Mouse (Mus musculus) thymus, postnatal 10 days (tissue): Measurements from ENCODE around the gene Ctu1.
"Not testable (repeated sequence)": the region's sequence is repeated elsewhere in the genome, so short reads cannot be mapped to it uniquely, and the experiment has no call there.

ENCODE experiments used
- DNase-seq, 2 experiments: peaks; one replicate each; pipeline ENCODE4 v3.0.0; 2021; ENCODE audit warnings: low spot score in 2 of 2

Ctu1 gene

DNA sequence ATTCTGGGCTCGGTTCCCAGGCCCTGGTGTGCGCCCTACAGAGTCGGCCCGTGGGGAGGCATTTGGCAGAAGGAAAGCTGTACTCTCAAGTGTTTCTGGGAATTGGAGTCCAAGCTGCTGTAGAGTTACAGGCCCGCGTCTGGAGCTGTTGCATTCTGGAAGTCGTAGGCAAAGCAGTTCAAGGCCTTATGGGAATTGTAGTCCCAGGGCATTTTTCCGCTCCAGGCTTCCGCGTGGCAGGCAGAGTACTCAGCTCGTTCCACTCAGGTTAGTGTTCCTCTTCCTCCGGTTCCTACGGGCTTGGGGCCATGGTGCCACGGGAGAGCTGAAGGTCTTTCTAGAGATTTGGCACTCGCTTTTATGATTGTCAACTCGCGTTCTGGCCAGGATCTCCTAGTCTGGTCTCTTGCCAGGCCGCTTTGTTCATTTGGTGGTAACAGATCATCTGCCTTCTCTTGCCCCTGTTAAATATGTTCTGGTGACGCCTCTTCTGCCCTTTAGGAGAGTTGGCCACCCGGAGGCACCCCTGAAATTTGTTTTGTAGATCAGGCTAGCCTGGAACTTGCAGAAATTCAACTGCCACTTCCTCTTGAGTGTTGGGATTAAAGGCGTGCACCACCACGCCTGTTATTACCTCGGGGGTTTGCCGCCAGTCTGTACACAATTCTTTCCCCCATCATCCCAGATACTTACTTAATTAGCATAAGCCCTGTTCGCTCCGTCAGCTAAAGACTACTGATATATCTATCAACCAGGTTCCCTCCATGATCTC lies at the start of gene Ctu1:
Ctu1 (plus strand) TSS at position 208 of the 772 bp plus-strand sequence.
- DNase-seq: peak; percentile 76 to 79

DNA sequence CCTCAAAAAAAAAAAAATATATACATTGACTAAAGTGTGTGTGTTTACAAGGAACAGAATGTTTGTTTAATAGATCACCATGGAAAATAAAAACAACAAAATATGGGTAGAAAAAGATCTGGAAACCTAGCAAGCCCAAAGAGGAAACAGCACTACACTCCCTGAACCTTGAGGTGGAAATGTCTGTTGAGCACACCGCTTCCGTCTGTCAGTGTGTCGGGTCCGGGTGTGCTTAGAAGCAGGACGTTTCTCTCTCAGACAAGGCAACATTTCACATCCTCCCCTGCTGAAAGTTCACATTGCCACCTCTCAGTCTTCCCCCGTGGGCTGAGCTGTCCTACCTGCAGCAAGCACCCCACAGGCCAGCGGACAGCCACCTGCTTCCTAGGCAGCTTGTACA lies 48.9 kb upstream of the Ctu1 start:
- DNase-seq: no peak

DNA sequence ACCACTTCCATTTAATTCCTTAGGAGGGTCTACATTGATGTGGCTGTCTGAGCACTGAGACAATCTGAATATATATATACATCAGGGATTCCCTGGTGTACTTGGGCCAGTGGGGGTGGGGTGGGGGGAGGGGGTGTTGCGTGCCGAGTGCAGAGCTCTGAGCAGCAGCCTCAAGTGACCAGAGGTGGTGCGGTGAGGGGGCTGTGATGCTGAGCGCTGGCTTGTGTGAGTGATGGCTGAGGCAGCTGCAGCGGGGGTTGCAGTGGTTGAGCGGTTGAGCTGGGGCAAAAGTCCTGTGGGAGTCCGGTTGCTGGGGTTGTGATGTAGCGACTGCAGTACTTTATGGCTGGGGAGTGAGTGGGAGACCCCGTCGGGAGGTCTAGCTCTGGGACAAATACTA lies 48.0 kb upstream of the Ctu1 start:
- DNase-seq: no peak

DNA sequence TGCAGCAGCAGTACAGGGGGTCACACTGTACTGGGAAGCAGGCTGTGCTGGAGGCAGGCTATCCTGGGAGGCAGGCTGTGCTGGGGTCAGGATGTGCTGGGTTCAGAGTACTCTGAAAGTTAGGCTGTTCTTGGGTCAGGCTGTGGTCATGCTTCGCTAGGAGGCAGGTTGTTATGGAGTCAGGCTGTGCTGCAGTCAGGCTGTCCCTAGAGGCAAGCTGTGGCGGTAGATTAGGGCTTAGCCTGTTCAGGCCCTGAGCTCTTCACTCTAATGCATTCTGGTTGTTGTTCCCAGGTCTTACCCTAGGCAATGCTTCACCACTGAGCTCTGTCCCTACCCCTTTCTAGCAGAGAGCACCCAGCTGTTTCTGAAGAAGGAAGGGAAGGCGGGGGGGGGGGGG lies 46.8 kb upstream of the Ctu1 start:
- no peak for DNase-seq

DNA sequence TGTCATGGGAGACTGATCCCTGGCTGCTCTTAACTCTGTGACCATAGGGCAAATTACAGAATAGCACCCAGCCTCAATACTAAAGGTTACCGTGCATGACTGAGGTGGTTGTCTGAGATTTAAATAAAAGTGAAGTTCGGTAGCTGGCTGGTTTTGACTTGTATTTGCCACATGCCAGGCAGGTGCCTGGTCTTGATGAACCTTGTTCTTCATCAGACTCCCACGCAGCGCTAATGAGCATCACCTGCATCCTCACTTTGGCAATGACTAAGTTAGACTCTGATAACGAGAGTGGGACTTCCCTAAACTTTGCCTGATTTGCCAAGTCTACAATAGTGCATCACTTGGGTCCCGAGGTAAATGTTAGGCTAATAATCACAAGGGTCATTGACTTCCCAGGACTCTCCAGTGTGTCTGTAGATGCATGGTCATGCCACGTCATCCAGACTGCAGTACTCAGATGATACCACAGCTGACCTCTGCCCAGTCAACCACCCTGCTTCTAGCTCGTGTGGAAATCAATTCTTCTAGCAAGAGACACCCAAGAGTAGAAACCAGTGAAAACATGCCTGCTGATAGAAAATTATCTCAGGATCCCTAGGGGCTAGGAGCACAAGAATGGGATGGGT lies 45.9 kb upstream of the Ctu1 start:
- no peak for DNase-seq

DNA sequence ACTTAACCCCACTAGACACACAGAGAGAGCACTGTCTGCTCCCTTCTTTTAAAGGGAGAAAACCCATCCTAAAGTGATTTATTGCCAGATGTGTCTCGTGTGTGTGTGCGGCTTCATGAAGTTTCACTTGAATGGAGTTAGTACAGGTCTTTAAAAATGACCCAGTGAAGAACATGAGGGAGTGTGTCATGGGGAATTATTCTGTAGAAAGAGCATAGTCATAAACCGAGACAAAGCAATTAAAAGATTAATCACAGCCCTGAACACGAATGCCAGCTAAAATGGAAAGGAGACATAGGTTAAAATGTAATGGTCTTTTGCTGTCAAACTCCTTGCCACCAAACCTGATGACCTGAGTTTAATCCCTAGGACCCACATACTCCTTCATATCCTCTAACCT lies 37.9 kb upstream of the Ctu1 start:
- DNase-seq: no peak

DNA sequence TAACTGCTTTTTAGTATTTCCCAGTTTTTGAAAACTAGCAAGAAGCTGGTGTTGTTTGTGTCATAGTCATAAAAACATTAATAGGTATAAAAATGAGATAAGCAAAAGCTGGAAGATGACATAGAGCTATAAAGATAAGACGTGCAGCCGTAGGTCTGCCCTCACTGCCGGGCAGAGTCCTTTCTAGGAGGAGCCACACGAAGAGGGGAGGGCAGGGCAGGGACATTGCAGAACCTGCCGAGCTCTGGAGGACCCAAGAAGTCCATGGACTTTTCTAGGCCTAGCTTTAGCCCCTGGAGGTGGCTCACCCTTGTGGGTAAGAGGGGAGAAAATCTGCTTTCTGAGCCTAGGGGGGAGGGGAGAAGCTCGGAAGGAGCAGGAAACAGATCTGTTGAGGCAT lies 37.3 kb upstream of the Ctu1 start, which contains the start of gene Ceacam18:
Ceacam18 (plus strand) TSS at position 208 of the 400 bp plus-strand sequence.
- DNase-seq: no peak

DNA sequence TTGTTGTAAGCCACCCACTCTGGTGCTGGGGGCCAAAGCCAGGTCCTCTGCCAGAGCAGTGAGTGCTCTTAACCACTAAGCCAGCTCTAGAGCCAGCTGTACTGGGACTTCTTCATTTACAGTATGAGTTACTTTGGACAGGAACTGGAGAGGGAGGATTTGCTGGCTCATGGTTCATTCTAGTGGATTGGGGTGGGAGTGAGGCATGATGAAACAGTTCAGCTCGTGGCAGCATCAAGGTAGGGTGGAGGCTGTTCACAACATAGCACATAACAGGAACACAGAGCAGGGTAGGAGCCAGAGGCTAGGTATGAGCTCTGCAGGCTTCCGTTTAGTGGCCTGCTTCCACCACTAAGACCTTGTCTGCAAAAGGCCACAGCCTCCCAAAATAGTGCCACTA lies 35.6 kb upstream of the Ctu1 start:
- no peak for DNase-seq

DNA sequence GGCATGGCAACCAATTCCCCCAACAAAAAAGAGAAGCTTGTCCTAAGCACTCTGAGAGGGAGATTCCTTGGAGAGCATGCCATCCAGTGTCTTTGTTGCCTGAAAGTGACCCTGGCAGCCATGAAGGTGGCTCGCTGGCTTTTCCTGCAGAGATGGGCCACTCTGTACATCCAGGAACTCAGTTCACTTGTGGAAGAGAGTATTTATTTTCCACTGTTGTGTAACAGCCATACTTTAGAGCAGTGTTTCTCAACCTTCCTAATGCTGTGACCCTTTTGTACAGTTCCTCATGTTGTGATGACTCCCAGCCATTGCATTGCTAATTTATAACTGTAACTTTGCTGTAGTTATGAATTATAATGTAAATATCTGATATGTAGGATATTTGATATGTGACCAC lies 34.7 kb upstream of the Ctu1 start:
- DNase-seq: no peak

DNA sequence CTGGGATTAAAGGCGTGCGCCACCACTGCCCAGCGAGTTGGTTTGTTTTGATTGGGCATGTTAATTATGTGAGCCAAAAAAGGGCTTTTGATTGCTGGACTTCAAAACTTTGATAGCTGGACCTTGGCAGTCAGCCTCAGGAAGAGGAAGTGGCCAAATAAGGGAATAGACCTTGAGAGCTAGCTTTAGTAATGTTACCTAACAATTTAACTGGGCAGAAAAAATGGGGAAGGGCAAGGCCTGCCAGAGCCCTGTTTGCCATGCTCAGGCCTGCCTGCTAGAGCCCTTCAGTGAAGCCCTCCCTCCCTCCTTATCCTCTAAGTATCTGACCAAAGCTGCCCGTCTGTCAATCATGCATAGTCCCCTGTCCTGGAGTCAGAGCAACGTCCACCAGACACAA lies 29.2 kb upstream of the Ctu1 start:
- DNase-seq: no peak

DNA sequence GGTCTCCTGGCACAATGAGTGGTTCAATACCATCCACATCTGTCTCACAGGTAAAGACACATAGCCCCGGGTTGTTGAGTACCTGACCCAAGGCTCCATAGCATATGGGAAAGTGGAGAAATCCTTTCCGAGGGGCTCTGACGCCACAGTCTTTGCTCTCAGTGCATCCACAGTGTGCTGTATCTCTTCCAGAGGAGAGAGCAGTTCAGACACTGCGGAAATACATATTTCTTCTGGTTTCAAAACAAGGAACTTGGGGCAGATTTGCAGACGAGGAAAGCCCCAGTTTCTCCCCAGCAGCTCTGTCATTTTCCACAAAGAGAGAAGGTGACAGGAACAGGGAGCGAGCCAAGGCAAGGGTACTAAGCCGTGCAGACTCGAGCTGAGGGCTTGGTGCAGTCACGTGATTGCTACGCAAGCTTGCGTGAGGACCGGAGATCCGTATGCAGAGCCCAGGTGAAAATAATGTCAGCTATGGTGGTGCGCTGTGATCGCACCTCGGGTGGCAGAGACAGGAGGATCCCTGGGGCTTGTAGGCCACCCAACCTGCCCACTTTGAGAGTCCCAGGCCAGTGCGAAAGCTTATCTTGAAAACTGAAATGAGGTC lies 28.7 kb upstream of the Ctu1 start:
- no peak for DNase-seq

DNA sequence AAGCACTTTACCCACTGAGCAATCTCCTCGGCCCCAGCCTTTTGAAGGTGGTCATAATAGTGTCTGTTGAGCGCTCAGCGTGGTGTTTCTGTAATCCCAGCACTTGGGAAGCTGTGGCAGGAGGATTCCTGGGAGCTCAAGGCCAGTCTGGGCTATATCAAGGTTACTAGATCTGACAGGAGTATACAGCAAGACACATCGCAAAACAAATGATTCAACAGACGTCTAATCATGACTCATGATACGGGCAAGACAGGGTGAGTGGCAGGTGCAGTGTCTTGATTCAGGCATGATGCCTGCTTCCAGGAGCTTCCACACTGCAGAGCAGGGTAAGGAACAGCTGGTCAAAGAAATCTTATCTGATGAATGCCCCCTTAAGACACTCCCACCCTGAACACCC lies 19.1 kb upstream of the Ctu1 start:
- no peak for DNase-seq

DNA sequence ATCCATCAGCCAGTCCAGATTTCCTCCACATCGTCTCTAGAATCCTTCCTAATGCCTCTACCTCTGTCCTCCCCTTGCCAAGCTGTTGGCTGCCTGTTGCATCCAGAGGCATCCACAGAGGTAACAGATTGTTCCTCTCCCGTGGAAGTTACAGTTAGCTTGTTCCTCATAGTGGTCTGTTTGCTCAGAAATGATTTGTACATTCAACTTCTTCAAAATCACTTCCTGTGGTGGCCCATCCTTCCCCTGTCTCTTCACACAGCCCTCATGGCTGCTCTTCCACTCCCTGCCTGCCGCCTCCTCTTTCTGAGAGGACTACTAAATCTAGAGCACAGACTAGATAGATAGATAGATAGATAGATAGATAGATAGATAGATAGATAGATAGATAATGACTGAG lies 17.3 kb upstream of the Ctu1 start:
- DNase-seq: no peak

DNA sequence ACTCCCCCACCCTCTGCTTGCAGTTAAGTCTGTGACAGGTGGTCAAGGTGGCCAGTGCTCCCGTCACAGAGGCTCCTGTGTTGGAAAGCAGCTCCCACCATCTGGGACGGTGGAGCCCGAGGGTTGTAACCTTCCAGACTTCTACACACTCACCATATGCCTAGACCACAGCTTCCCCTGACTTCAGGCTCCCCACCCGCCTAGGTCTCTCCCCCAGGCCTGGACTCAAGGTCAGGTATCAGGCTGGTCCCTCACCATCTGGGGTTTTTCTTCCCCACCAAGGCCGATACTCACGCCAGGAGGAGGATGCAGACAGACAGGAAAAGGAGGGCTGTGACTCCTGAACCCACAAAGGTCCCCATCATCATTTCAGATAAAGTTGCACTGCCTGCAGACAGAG lies 15.6 kb upstream of the Ctu1 start:
- no peak for DNase-seq

DNA sequence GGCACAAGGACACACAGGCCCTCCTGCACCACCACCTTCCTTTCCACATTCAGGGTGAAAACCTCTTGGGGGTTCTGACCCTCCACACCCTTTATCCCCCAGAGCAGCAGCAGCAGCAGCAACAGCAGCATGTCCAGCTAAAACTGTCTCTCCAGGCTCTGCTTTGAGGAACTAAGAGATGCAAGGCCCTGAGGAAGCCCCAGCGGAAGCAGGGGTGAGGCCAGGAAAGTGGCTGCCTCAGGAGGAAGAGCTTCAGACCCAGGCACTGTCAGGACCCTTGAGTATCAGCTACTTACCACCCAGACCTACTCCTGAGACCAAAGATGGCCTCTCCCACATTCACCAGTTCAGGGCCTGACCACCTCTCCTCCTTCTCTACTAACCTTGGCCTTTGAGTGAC lies 11.8 kb upstream of the Ctu1 start, which contains the start of gene Siglece:
Siglece (minus strand) TSS at position 160 of the 400 bp plus-strand sequence.
- no peak for DNase-seq

DNA sequence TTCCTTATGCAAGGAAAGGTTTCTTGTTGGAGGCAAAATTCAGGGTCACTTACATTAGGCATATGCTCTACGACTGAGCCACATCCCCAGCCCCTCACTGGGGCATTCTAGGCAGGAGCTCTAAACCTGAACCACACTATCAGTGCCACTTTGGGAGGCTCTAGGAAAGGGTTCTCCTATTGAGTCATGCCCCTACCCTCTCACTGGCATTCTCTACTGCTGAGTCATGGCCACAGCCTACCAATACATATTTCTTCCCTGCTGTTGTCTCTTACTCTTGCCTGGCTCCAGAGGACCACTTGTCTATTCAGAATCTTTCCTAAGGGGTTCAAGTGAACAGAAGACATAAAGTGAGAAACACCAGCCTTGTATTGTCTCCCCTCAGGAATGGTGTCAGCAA lies 9.0 kb upstream of the Ctu1 start:
- no peak for DNase-seq

DNA sequence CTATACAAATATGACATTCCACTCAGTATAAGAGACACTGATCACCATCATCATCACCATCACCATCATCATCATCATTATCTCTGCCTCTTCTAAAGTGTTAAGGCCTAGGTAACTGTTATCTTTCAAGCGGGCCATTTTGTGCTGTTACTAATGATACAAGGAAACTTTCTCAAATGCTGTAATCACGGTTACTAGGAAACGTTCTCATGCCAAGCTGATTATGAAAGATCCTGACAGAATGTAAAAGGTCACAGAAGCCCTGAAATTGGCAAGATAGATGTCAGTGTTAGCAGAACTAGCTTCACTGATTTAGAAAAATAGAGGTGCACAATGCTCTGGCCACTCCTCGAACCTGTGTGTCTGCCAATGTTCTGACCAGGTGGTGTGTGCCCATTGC lies 4.6 kb upstream of the Ctu1 start:
- not testable (repeated sequence) for DNase-seq

DNA sequence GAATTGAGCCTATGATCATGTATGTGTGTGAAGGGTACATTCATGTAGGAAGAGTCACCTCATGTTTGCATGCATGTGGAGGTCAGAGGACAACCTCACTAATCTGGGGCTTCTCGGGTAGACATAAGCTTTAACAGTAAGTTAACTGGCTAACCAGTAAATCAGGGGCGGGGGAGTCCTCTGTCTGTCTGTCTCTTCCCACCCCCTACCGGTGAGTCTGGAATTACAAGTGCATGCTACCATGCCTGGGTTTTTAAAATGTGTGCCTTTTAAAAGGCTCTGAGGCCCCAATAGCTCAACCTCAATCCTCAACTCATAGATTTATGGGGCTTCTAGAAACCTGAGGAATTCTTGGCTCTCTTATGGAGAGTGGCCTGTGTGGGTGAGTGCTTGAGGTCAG lies 3.2 kb upstream of the Ctu1 start:
- DNase-seq: peak in 1 of 2 experiments; percentile 51

DNA sequence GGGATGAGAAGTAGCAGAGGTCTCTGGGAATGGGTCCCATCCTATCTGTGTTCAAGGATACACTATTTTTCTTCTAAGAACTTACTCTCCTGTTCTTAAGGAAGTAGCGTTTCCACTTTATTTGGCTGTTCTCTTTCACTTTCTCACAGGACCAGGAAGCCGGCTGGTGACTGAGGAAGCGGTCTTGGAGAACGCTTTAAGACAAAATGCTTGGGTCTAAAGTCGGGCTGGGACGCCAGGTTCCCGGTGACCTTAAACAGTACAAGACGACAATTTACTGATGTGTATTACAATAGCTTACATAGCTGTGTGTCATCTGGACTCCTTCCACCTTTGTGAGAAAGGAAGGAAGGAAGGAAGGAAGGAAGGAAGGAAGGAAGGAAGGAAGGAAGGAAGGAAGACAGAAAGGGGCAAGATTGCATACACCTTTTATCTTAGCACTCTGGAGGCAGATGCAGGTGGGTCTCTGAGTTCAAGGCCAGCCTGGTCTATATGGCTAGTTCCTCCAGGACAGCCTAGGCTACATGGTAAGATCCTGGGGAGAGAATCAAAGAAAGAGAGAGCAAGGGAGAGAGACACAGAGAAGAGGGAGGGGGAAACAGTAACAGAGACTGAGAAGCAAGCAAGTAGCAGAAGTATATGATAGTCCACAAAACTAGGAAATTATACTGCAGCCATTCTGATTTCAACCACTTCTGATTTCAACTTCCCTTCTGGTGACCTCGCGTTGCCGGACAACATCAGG lies 580 bp upstream of the Ctu1 start:
- no peak for DNase-seq

DNA sequence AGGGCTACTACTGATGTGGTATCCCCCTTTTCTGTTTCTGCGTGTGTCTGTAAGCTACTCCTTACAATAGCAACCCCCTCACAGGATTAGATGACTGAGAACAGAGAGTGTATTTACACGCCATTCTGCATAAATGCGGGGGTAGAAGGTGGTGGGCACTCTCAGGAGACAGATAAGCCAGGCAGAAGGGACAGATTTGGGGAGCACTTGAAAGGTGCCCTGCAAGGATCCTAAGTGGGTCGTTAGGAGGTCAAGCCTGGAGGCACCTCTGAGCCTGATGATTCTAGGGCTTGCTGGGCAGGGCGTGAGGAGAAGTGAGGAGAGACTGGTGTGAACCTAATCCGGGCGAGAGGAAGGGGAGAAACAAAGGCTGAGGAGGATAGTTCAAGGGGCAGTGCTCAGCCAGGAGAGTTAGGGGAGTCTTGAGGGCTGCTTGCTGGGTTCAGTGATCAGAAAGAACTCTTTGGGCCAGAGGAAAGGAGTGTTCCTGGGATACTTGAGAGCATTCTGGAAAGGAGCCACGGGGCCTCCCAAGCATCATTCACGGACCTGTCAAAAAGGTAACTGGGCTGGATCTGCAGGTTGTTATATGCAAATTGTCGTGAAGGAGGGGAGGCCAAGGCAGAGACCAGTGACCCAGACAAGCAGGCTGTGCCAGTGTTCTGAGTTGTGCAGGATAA lies 905 bp downstream of the Ctu1 start:
- no peak for DNase-seq

DNA sequence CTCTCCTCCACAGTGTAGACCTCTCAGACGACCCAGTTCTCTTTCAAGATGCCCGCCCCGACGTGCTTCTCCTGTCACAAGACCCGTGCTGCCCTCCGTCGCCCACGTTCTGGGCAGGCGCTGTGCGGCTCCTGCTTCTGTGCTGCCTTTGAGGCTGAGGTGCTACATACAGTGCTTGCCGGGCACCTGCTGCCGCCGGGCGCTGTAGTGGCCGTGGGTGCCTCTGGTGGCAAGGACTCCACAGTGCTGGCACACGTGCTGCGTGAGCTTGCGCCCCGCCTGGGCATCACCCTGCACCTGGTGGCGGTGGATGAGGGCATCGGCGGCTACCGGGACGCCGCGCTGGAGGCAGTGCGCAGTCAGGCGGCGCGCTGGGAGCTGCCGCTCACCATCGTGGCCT lies 3.3 kb downstream of the Ctu1 start:
- DNase-seq: no peak

DNA sequence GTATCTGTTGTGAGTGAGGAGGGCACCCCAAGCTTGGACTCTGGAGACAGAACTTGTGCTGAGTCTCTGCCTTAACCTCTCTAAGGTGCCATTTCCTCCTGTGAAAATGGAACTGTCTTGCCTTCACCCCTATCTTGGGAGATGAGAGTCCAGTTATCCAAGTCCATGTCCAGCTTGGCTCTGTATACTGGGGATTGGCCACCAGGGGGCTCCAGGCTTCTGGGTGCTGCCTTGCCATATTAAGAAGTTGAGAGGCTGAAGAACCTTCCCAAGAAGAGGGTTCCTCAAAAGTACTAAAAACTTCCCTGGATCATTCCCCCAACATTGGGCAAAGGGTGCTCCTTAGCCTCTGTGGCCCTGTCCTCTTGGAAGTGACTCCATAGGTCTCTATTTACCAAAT lies 6.7 kb downstream of the Ctu1 start:
- peak in 1 of 2 experiments; percentile 20 for DNase-seq
